Mouse (Mus musculus): Measurements from ENCODE around the gene Gm21974. TPM values are rescaled to one million over a fixed set of nuclear protein-coding genes. Genes with fewer than 3 reads are reported as not detected.
A peak's percentile ranks its signal among the peaks of the same experiment; 100 is the strongest.

Gm21974 gene
- total and polyA plus RNA-seq, 3 experiments = not detected

GRCm38 (mm10) chr7:127858258-127858657, 37.0 kb downstream of the Gm21974 start (continued):
- TF ChIP-seq KAT2A (conservative IDR thresholded peaks at IDR 0.05; ENCODE audit: low read depth, low read length) (no peak), ZNF384 (IDR thresholded peaks at IDR 0.05; ENCODE audit: low read depth, low read length) (no peak)

GRCm38 (mm10) chr7:127850906-127851305, 44.3 kb downstream of the Gm21974 start:
- Histone ChIP-seq H3K9me3 (replicated peaks; ENCODE audit: insufficient read depth, low read length) (no peaks in the 10 kb centered on the region), H3K27me3 (ENCODE audit: control insufficient read depth in 1 of 2, insufficient read depth in 2 of 2, low read length in 2 of 2) (no peaks in the 10 kb centered on the region), H3K27ac (ENCODE audit: control insufficient read depth, low read depth, low read length) (no peak overlapping the region), H3K4me1 (ENCODE audit: control insufficient read depth in 1 of 2, insufficient read depth in 2 of 2, low read length in 2 of 2) (peaks cover 0 to 4% of the 10 kb centered on the region in 2 experiments; a peak in 1 of 4 replicates), H3K79me2 (ENCODE audit: control insufficient read depth, insufficient read depth, low read length, poor library complexity) (no peaks in the 10 kb centered on the region), H3K4me3 (ENCODE audit: control insufficient read depth in 1 of 2, insufficient read depth in 1 of 2, low read depth in 2 of 2, low read length in 2 of 2) (no peak overlapping the region), H3K9ac (ENCODE audit: control insufficient read depth, low read depth, low read length, poor library complexity, severe bottlenecking) (no peak overlapping the region), H3K36me3 (ENCODE audit: control insufficient read depth in 1 of 2, insufficient read depth in 2 of 2, low read length in 2 of 2) (0 out of 4 replicates have a peak, but pooled peaks cover 0 to 2% of the 10 kb centered on the region in 2 experiments)
- no peak for DNase-seq (ENCODE audit: low read depth, low spot score)
- TF ChIP-seq UBTF (IDR thresholded peaks at IDR 0.05; ENCODE audit: borderline replicate concordance, insufficient read depth, low read depth, low read length) = no peak
- TF ChIP-seq ZMIZ1 (IDR thresholded peaks at IDR 0.05; ENCODE audit: low read depth, low read length) = no peak
- no peak for TF ChIP-seq POLR2A (IDR thresholded peaks at IDR 0.05; ENCODE audit: control insufficient read depth in 1 of 2, insufficient read depth in 1 of 2, low read depth in 1 of 2, low read length in 2 of 2, poor library complexity in 1 of 2)
- TF ChIP-seq JUND (IDR thresholded peaks at IDR 0.05; ENCODE audit: low read depth, low read length) = no peak
- no peak for TF ChIP-seq TBP (IDR thresholded peaks at IDR 0.05; ENCODE audit: low read depth, low read length)
- TF ChIP-seq RCOR1 (IDR thresholded peaks at IDR 0.05; ENCODE audit: low read depth, low read length) = no peak
- no peak for TF ChIP-seq GABPA (IDR thresholded peaks at IDR 0.05; ENCODE audit: low read depth, low read length)
- no peak for TF ChIP-seq MXI1 (IDR thresholded peaks at IDR 0.05; ENCODE audit: low read depth, low read length)

GRCm38 (mm10) chr7:127849973-127850875, 45.0 kb downstream of the Gm21974 start:
- H3K9ac ChIP-seq (ENCODE audit: control insufficient read depth, low read depth, low read length, poor library complexity, severe bottlenecking) = no peak overlapping the region
- peak; percentile 43 for DNase-seq (ENCODE audit: low read depth, low spot score)
- peaks cover 0 to 4% of the 10 kb centered on the region in 2 experiments; a peak in 1 of 4 replicates for H3K4me1 ChIP-seq (ENCODE audit: control insufficient read depth in 1 of 2, insufficient read depth in 2 of 2, low read length in 2 of 2)
- H3K4me3 ChIP-seq (ENCODE audit: control insufficient read depth in 1 of 2, insufficient read depth in 1 of 2, low read depth in 2 of 2, low read length in 2 of 2) = no peak overlapping the region
- H3K36me3 ChIP-seq (ENCODE audit: control insufficient read depth in 1 of 2, insufficient read depth in 2 of 2, low read length in 2 of 2) = 0 out of 4 replicates have a peak, but pooled peaks cover 0 to 2% of the 10 kb centered on the region in 2 experiments
- H3K27me3 ChIP-seq (ENCODE audit: control insufficient read depth in 1 of 2, insufficient read depth in 2 of 2, low read length in 2 of 2) = no peaks in the 10 kb centered on the region
- peak; percentile 23; the same call in 1 of the 2 replicates for TF ChIP-seq TAL1 (IDR thresholded peaks at IDR 0.05; ENCODE audit: low read length)
- no peak for TF ChIP-seq SMC3 (IDR thresholded peaks at IDR 0.05; ENCODE audit: low read depth, low read length)
- H3K9me3 ChIP-seq (replicated peaks; ENCODE audit: insufficient read depth, low read length) = no peaks in the 10 kb centered on the region
- no peak overlapping the region for H3K27ac ChIP-seq (ENCODE audit: control insufficient read depth, low read depth, low read length)
- H3K79me2 ChIP-seq (ENCODE audit: control insufficient read depth, insufficient read depth, low read length, poor library complexity) = no peaks in the 10 kb centered on the region

Measured in MEL (cell line).